Mouse (Mus musculus) forebrain, embryonic 12.5 days (tissue): ENCODE data around the gene Daw1. TPM values are rescaled to one million over a fixed set of nuclear protein-coding genes. Genes with fewer than 3 reads are reported as not detected.

Experiments used
- ATAC-seq: fragments of 200-750 bp; cut with Nextera tagmentation; 2 replicates; pipeline ENCODE4 v1.8.0; 2017; ENCODE audit warnings: moderate TSS enrichment; ENCODE audit not compliant: low FRiP score
- H3K27ac ChIP-seq: fragments of 300-500 bp; sonication (generic); 2 replicates; pipeline ENCODE4 v1.5.1; 2016; ENCODE audit warnings: mild to moderate bottlenecking
- H3K27me3 ChIP-seq: fragments of 300-500 bp; sonication (generic); 2 replicates; pipeline ENCODE4 v1.6.1; 2016; ENCODE audit warnings: mild to moderate bottlenecking
- H3K36me3 ChIP-seq: fragments of 300-500 bp; sonication (generic); replicated peaks from 2 replicates; pipeline ENCODE4 v1.6.1; 2016; ENCODE audit warnings: mild to moderate bottlenecking
- H3K4me1 ChIP-seq: fragments of 300-500 bp; sonication (generic); 2 replicates; pipeline ENCODE4 v1.6.1; 2016
- H3K4me2 ChIP-seq: fragments of 300-500 bp; sonication (generic); 2 replicates; pipeline ENCODE4 v1.6.1; 2016; ENCODE audit warnings: mild to moderate bottlenecking, moderate library complexity
- H3K4me3 ChIP-seq: fragments of 300-500 bp; sonication (generic); replicated peaks from 2 replicates; pipeline ENCODE4 v1.5.1; 2016; ENCODE audit warnings: mild to moderate bottlenecking
- H3K9ac ChIP-seq: fragments of 300-500 bp; sonication (generic); 2 replicates; pipeline ENCODE4 v1.6.1; 2016; ENCODE audit warnings: mild to moderate bottlenecking
- H3K9me3 ChIP-seq: fragments of 300-500 bp; sonication (generic); 2 replicates; pipeline ENCODE4 v1.6.1; 2016
- WGBS: fragments of 180-500 bp; shearing (Covaris S2); methylation state at CpG from one replicate; pipeline ENCODE4 v1.1.7; 2016; 5-methylcytosine and 5-hydroxymethylcytosine counted together
- polyA plus RNA-seq: library from polyadenylated mRNA; unstranded; fragments of >200 nt; fragmentation: Nextera tagmentation; extraction: Ambion mirVana; gene quantifications from 2 replicates; pipeline ENCODE4 v1.2.1, GENCODE M21; 2016

The Daw1 gene
- polyA plus RNA-seq, 1 experiment from 2014 or later, result 0.19 TPM

- Histone ChIP-seq H3K9me3 (no peaks in the 10 kb centered on the region), H3K4me1 (no peaks in the 10 kb centered on the region), H3K27ac (no peak overlapping the region), H3K27me3 (no peaks in the 10 kb centered on the region), H3K36me3 (no peaks in the 10 kb centered on the region), H3K4me2 (no peak overlapping the region), H3K4me3 (no peak overlapping the region), H3K9ac (no peak overlapping the region)
- WGBS, result 71% methylated on average over 1 of the region's 1 CpGs
- ATAC-seq, result no peak
Observed at GRCm38 (mm10) chr1:83223072-83223471, 63.5 kb downstream of the Daw1 start.

- Histone ChIP-seq H3K4me1 (no peaks in the 10 kb centered on the region), H3K9ac (no peak overlapping the region), H3K27me3 (no peaks in the 10 kb centered on the region), H3K4me2 (no peak overlapping the region), H3K4me3 (no peak overlapping the region), H3K36me3 (no peaks in the 10 kb centered on the region), H3K27ac (no peak overlapping the region), H3K9me3 (no peaks in the 10 kb centered on the region)
- ATAC-seq, result no peak
Observed at GRCm38 (mm10) chr1:83224423-83224960, 64.9 kb downstream of the Daw1 start.

- H3K4me1 ChIP-seq, result no peaks in the 10 kb centered on the region
- H3K4me3 ChIP-seq, result no peak overlapping the region
- no peaks in the 10 kb centered on the region for H3K36me3 ChIP-seq
- H3K9me3 ChIP-seq, result no peaks in the 10 kb centered on the region
- 93% methylated on average over 3 of the region's 3 CpGs for WGBS
- H3K4me2 ChIP-seq, result no peak overlapping the region
- no peak overlapping the region for H3K9ac ChIP-seq
- H3K27ac ChIP-seq, result no peak overlapping the region
- no peaks in the 10 kb centered on the region for H3K27me3 ChIP-seq
- ATAC-seq, result no peak
Observed at GRCm38 (mm10) chr1:83227946-83228345, 68.4 kb downstream of the Daw1 start.

- no peak overlapping the region for H3K4me2 ChIP-seq
- ATAC-seq, result no peak
- H3K27me3 ChIP-seq, result no peaks in the 10 kb centered on the region
- 85% methylated on average over 1 of the region's 1 CpGs for WGBS
- H3K36me3 ChIP-seq, result no peaks in the 10 kb centered on the region
- no peak overlapping the region for H3K4me3 ChIP-seq
- H3K9ac ChIP-seq, result no peak overlapping the region
- no peaks in the 10 kb centered on the region for H3K9me3 ChIP-seq
- H3K4me1 ChIP-seq, result no peaks in the 10 kb centered on the region
- no peak overlapping the region for H3K27ac ChIP-seq
Observed at GRCm38 (mm10) chr1:83248235-83248746, 88.7 kb downstream of the Daw1 start.

- Histone ChIP-seq H3K9ac (no peak overlapping the region), H3K4me2 (no peak overlapping the region), H3K4me3 (no peak overlapping the region), H3K4me1 (no peaks in the 10 kb centered on the region), H3K9me3 (no peaks in the 10 kb centered on the region), H3K36me3 (no peaks in the 10 kb centered on the region), H3K27me3 (no peaks in the 10 kb centered on the region), H3K27ac (no peak overlapping the region)
- ATAC-seq, result no peak
- 86% methylated on average over 1 of the region's 1 CpGs for WGBS
Observed at GRCm38 (mm10) chr1:83251746-83252145, 92.2 kb downstream of the Daw1 start.

Other genes starting within 250 kb of the Daw1 start
- gene A030005L19Rik, start 246.4 kb upstream of the Daw1 start, polyA plus RNA-seq, result not detected in 2 replicates
- not detected in 2 replicates for gene A030014E15Rik, start 234.8 kb upstream of the Daw1 start, polyA plus RNA-seq
- gene Gm6217, start 228.4 kb upstream of the Daw1 start, polyA plus RNA-seq, result not detected in 2 replicates
- not detected in 2 replicates for gene A030003K21Rik, start 216.4 kb upstream of the Daw1 start, polyA plus RNA-seq
- not detected in 2 replicates for gene Gm7544, start 203.7 kb upstream of the Daw1 start, polyA plus RNA-seq
- not detected in 2 replicates for gene Gm47955, start 199.5 kb upstream of the Daw1 start, polyA plus RNA-seq
- not detected in 2 replicates for gene Gm47959, start 159.2 kb upstream of the Daw1 start, polyA plus RNA-seq
- gene Slc19a3, start 121.3 kb upstream of the Daw1 start, polyA plus RNA-seq, result 0.18 and 0.29 TPM in 2 replicates
- not detected in 2 replicates for gene Krtap28-10, start 117.3 kb upstream of the Daw1 start, polyA plus RNA-seq
- not detected in 2 replicates for gene Gm47969, start 114.8 kb upstream of the Daw1 start, polyA plus RNA-seq
- not detected in 2 replicates for gene A030005K14Rik, start 100.4 kb upstream of the Daw1 start, polyA plus RNA-seq
- gene Krtap28-13, start 98.8 kb upstream of the Daw1 start, polyA plus RNA-seq, result not detected in 2 replicates
- not detected in 2 replicates for gene Ccl20, start 43.0 kb upstream of the Daw1 start, polyA plus RNA-seq
- 2.8 and 2.9 TPM in 2 replicates for gene Sphkap, start 248.4 kb downstream of the Daw1 start, polyA plus RNA-seq